Mouse (Mus musculus) effector memory CD4-positive, alpha-beta T cell, adult 5 months (primary cell): ENCODE measurements around the gene Gm17631. TPM values are rescaled to one million over a fixed set of nuclear protein-coding genes. Genes with fewer than 3 reads are reported as not detected.

Experiments
- polyA plus RNA-seq: library from polyadenylated mRNA; unstranded; fragments of 100-300 nt; shearing (Covaris generic); gene quantifications from one replicate; pipeline ENCODE4 v1.2.1, GENCODE M21; 2017

The Gm17631 gene
- not detected for polyA plus RNA-seq

DNA sequence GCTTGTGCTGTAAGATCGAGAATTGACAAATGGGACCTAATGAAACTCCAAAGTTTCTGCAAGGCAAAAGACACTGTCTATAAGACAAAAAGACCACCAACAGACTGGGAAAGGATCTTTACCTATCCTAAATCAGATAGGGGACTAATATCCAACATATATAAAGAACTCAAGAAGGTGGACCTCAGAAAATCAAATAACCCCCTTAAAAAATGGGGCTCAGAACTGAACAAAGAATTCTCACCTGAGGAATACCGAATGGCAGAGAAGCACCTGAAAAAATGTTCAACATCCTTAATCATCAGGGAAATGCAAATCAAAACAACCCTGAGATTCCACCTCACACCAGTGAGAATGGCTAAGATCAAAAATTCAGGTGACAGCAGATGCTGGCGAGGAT lies at the start of gene Gm17631:
Gm17631 (plus strand) TSS at position 301 of the 400 bp plus-strand sequence.

DNA sequence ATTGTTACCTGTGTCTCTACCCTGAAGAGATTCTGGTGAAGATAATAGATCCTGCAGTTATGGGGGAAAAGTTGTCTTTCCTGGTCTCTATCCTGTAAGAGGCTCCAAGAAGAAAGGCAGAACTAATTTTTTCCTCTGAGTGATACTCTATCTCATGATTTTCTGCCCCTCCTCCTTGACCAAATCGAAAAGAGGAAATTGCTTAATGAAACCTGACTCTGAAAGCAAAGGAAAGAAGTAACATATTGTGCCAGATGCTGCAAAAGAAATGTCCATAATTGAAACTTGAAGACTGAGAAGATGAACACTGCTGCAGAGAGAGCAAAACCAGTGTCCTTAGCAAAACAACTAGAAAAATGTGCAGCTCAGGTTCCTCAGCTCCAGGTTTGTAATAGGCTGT lies 14.1 kb downstream of the Gm17631 start, which contains the start of gene Klra17:
Klra17 (minus strand) TSS at position 124 of the 400 bp plus-strand sequence.

Other genes starting within 250 kb of the Gm17631 start
- gene Klrk1, start 238.8 kb upstream of the Gm17631 start, polyA plus RNA-seq: 82.6 TPM
- not detected for gene Klrc3, start 219.3 kb upstream of the Gm17631 start, polyA plus RNA-seq
- gene Klrc2, start 202.0 kb upstream of the Gm17631 start, polyA plus RNA-seq: 5.6 TPM
- 104 TPM for gene Klrc1, start 183.7 kb upstream of the Gm17631 start, polyA plus RNA-seq
- gene Klri1, start 145.5 kb upstream of the Gm17631 start, polyA plus RNA-seq: not detected
- gene Klri2, start 122.2 kb upstream of the Gm17631 start, polyA plus RNA-seq: 0.31 TPM
- not detected for gene Gm156, start 78.4 kb upstream of the Gm17631 start, polyA plus RNA-seq
- gene Klra17, start 14.0 kb downstream of the Gm17631 start, polyA plus RNA-seq: not detected
- gene Klra5, start 55.0 kb downstream of the Gm17631 start, polyA plus RNA-seq: not detected
- not detected for gene Klra6, start 164.3 kb downstream of the Gm17631 start, polyA plus RNA-seq
- not detected for gene Klra4, start 204.6 kb downstream of the Gm17631 start, polyA plus RNA-seq